Mouse (Mus musculus) thymus, postnatal 0 days (tissue): ENCODE data around the gene 6430571L13Rik. TPM values are rescaled to one million over a fixed set of nuclear protein-coding genes. Genes with fewer than 3 reads are reported as not detected.

Experiments used
- DNase-seq: peaks from one replicate; pipeline ENCODE4 v3.0.0-alpha.2; 2015; ENCODE audit warnings: low spot score
- polyA plus RNA-seq: library from polyadenylated mRNA; unstranded; fragments of >200 nt; fragmentation: Nextera tagmentation; extraction: Ambion mirVana; gene quantifications from 2 replicates; pipeline ENCODE4 v1.2.1, GENCODE M21; 2015

The 6430571L13Rik gene
- polyA plus RNA-seq, 1 experiment from 2014 or later: 0.51 TPM

GRCm38 (mm10) chr9:107338172-107338883, 2.1 kb upstream of the 6430571L13Rik start, which contains the start of gene Hemk1:
Gene Hemk1, minus strand, starts transcription at chr9:107338350.
- DNase-seq: peak; percentile 87

- DNase-seq: no peak
Observed at GRCm38 (mm10) chr9:107340911-107341645, 676 bp downstream of the 6430571L13Rik start.

- DNase-seq: no peak
Observed at GRCm38 (mm10) chr9:107342201-107342709, 1.9 kb downstream of the 6430571L13Rik start.

GRCm38 (mm10) chr9:107343146-107343943, 2.9 kb downstream of the 6430571L13Rik start:
- DNase-seq: no peak

GRCm38 (mm10) chr9:107344027-107344426, 3.6 kb downstream of the 6430571L13Rik start:
- no peak for DNase-seq

- no peak for DNase-seq
Observed at GRCm38 (mm10) chr9:107346081-107346480, 5.7 kb downstream of the 6430571L13Rik start.

GRCm38 (mm10) chr9:107347586-107348183, 7.3 kb downstream of the 6430571L13Rik start:
- DNase-seq: no peak

- DNase-seq: no peak
Observed at GRCm38 (mm10) chr9:107349321-107349720, 8.9 kb downstream of the 6430571L13Rik start.

- DNase-seq: no peak
Observed at GRCm38 (mm10) chr9:107354826-107355225, 14.4 kb downstream of the 6430571L13Rik start.

GRCm38 (mm10) chr9:107355870-107356765, 15.7 kb downstream of the 6430571L13Rik start:
- peak; percentile 70 for DNase-seq

GRCm38 (mm10) chr9:107357651-107358050, 17.2 kb downstream of the 6430571L13Rik start:
- DNase-seq: peak; percentile 60

- no peak for DNase-seq
Observed at GRCm38 (mm10) chr9:107360989-107361388, 20.6 kb downstream of the 6430571L13Rik start.

- DNase-seq: peak; percentile 48
Observed at GRCm38 (mm10) chr9:107366644-107367043, 26.2 kb downstream of the 6430571L13Rik start.

- no peak for DNase-seq
Observed at GRCm38 (mm10) chr9:107368302-107368701, 27.9 kb downstream of the 6430571L13Rik start.

- DNase-seq: no peak
Observed at GRCm38 (mm10) chr9:107369270-107370105, 29.1 kb downstream of the 6430571L13Rik start.

GRCm38 (mm10) chr9:107370106-107370463, 29.7 kb downstream of the 6430571L13Rik start:
- DNase-seq: no peak

- DNase-seq: no peak
Observed at GRCm38 (mm10) chr9:107372441-107372840, 32.0 kb downstream of the 6430571L13Rik start.

GRCm38 (mm10) chr9:107374623-107375022, 34.2 kb downstream of the 6430571L13Rik start:
- peak; percentile 10 for DNase-seq

GRCm38 (mm10) chr9:107375451-107375850, 35.0 kb downstream of the 6430571L13Rik start:
- DNase-seq: no peak
